Mouse (Mus musculus) kidney, embryonic 15.5 days (tissue): ENCODE results near the gene Cntnap1. TPM values are rescaled to one million over a fixed set of nuclear protein-coding genes. Genes with fewer than 3 reads are reported as not detected.

Source experiments
- ATAC-seq: fragments of 200-750 bp; cut with Nextera tagmentation; replicated peaks from 2 replicates; pipeline ENCODE4 v1.8.0; 2017; ENCODE audit warnings: moderate TSS enrichment; ENCODE audit not compliant: low FRiP score
- H3K27ac ChIP-seq: fragments of 300-500 bp; sonication (generic); 2 replicates; pipeline ENCODE4 v1.5.1; 2015; ENCODE audit warnings: mild to moderate bottlenecking, inconsistent platforms
- H3K27me3 ChIP-seq: fragments of 300-500 bp; sonication (generic); 2 replicates; pipeline ENCODE4 v1.6.1; 2015; ENCODE audit warnings: inconsistent platforms
- H3K36me3 ChIP-seq: fragments of 300-500 bp; sonication (generic); 2 replicates; pipeline ENCODE4 v1.6.1; 2015; ENCODE audit warnings: inconsistent platforms
- H3K4me1 ChIP-seq: fragments of 300-500 bp; sonication (generic); 2 replicates; pipeline ENCODE4 v1.6.1; 2015; ENCODE audit warnings: inconsistent platforms
- H3K4me2 ChIP-seq: fragments of 300-500 bp; sonication (generic); 2 replicates; pipeline ENCODE4 v1.6.1; 2015; ENCODE audit warnings: moderate library complexity, mild to moderate bottlenecking, inconsistent platforms
- H3K4me3 ChIP-seq: fragments of 300-500 bp; sonication (generic); replicated peaks from 2 replicates; pipeline ENCODE4 v1.5.1; 2015; ENCODE audit warnings: mild to moderate bottlenecking, inconsistent platforms
- H3K9ac ChIP-seq: fragments of 300-500 bp; sonication (generic); 2 replicates; pipeline ENCODE4 v1.6.1; 2015; ENCODE audit warnings: mild to moderate bottlenecking, inconsistent platforms
- H3K9me3 ChIP-seq: fragments of 300-500 bp; sonication (generic); replicated peaks from 2 replicates; pipeline ENCODE4 v1.6.1; 2016; ENCODE audit warnings: inconsistent platforms
- WGBS: fragments of 180-500 bp; shearing (Covaris S2); methylation state at CpG from one replicate; pipeline ENCODE4 v1.1.7; 2015; ENCODE audit warnings: mixed read lengths; 5-methylcytosine and 5-hydroxymethylcytosine counted together
- microRNA-seq: library from miRNA; unstranded; fragments of <30 nt; microRNA quantifications from one replicate; pipeline ENCODE4, GENCODE M21; 2016
- polyA plus RNA-seq: library from polyadenylated mRNA; unstranded; fragments of >200 nt; fragmentation: Nextera tagmentation; extraction: Ambion mirVana; gene quantifications from 2 replicates; pipeline ENCODE4 v1.2.1, GENCODE M21; 2015

The Cntnap1 gene
- polyA plus RNA-seq, 1 experiment from 2014 or later: 2.0 TPM

GRCm38 (mm10) chr11:101230991-101231871, 60.9 kb downstream of the Cntnap1 start:
- Histone ChIP-seq H3K27ac (peak overlapping the region; percentile 99), H3K4me3 (peak overlapping the region; percentile 26), H3K4me2 (peak overlapping the region; percentile 56), H3K9ac (peak overlapping the region; percentile 36), H3K27me3 (no peaks in the 10 kb centered on the region), H3K4me1 (peaks cover 59% of the 10 kb centered on the region), H3K9me3 (no peaks in the 10 kb centered on the region), H3K36me3 (no peaks in the 10 kb centered on the region)
- ATAC-seq: peak; percentile 86
- under 1% methylated on average over 18 of the region's 18 CpGs for WGBS

DNA sequence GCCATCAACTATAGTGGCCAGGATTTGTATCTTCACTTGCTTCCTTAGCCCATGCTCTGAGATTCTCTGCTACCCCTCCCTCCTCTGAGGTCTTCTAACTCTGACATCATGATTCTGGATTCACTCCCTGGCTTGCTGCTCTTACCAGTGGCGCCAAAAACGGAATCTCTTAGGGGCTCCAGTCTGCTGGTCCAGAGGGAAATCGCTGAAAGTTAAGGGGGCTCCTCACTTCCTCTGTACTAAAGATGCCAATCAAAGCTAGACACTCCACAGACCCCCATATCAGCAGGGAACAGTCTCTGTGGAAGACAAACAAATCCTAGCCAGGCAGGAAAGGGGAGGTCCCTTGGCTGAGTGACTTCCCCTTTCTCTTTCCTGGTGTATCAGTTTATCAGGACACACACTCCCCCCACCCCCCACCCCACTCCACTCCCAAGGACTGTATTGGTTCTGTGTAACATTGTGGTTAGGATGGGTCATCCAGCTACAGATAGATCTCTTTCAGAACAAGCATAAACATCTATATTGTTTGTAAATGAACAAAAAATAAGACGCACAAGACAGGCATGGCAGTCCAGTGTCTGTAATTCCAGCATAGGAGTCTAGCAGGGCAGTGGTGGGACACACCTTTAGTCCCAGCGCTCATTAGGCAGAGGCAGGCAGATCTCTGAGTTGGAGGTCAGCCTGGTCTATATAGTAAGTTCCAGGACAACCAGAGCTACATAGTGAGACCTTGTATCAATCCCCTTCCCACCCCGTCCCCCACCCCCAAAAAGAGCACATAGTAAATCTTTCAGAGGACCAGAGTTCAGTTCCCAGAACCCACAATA, 61.9 kb downstream of the Cntnap1 start:
- Histone ChIP-seq H3K4me1 (peaks cover 56% of the 10 kb centered on the region), H3K9ac (peak overlapping the region; percentile 36; the same call in 1 of the 2 replicates), H3K36me3 (no peaks in the 10 kb centered on the region), H3K4me2 (peak overlapping the region; percentile 56), H3K27ac (peak overlapping the region; percentile 99), H3K27me3 (no peaks in the 10 kb centered on the region), H3K4me3 (peak overlapping the region; percentile 26), H3K9me3 (no peaks in the 10 kb centered on the region)
- peak; percentile 75 for ATAC-seq
- WGBS: 32% methylated on average over 6 of the region's 6 CpGs

GRCm38 (mm10) chr11:101233240-101233639, 62.9 kb downstream of the Cntnap1 start:
- no peak for ATAC-seq
- no peaks in the 10 kb centered on the region for H3K9me3 ChIP-seq
- no peaks in the 10 kb centered on the region for H3K27me3 ChIP-seq
- no peak overlapping the region for H3K4me3 ChIP-seq
- H3K27ac ChIP-seq: peak overlapping the region; percentile 62; the same call in 1 of the 2 replicates
- peaks cover 61% of the 10 kb centered on the region for H3K4me1 ChIP-seq
- 81% methylated on average over 1 of the region's 1 CpGs for WGBS
- no peak overlapping the region for H3K9ac ChIP-seq
- H3K4me2 ChIP-seq: no peak overlapping the region
- no peaks in the 10 kb centered on the region for H3K36me3 ChIP-seq

- ATAC-seq: no peak
- H3K27ac ChIP-seq: 0 out of 2 replicates have a peak overlapping the region, but pooled peaks have one; percentile 62
- H3K9me3 ChIP-seq: no peaks in the 10 kb centered on the region
Observed at GRCm38 (mm10) chr11:101234124-101234523, 63.8 kb downstream of the Cntnap1 start.

GRCm38 (mm10) chr11:101235429-101235828, 65.1 kb downstream of the Cntnap1 start:
- no peak for ATAC-seq
- Histone ChIP-seq H3K9ac (no peak overlapping the region), H3K4me3 (no peak overlapping the region), H3K4me2 (no peak overlapping the region), H3K9me3 (no peaks in the 10 kb centered on the region), H3K27ac (no peak overlapping the region), H3K36me3 (no peaks in the 10 kb centered on the region), H3K27me3 (no peaks in the 10 kb centered on the region), H3K4me1 (peaks cover 43% of the 10 kb centered on the region)

More at GRCm38 (mm10) chr11:101234124-101234523, 63.8 kb downstream of the Cntnap1 start:
- Histone ChIP-seq H3K4me2 (no peak overlapping the region), H3K4me3 (no peak overlapping the region), H3K36me3 (no peaks in the 10 kb centered on the region), H3K4me1 (peaks cover 56% of the 10 kb centered on the region), H3K27me3 (no peaks in the 10 kb centered on the region), H3K9ac (no peak overlapping the region)

- Histone ChIP-seq H3K4me2 (no peak overlapping the region), H3K27ac (no peak overlapping the region), H3K9ac (no peak overlapping the region), H3K4me1 (peaks cover 29% of the 10 kb centered on the region), H3K27me3 (no peaks in the 10 kb centered on the region), H3K4me3 (no peak overlapping the region), H3K9me3 (no peaks in the 10 kb centered on the region), H3K36me3 (no peaks in the 10 kb centered on the region)
- no peak for ATAC-seq
- 89% methylated on average over 5 of the region's 5 CpGs for WGBS
Observed at GRCm38 (mm10) chr11:101236782-101237181, 66.5 kb downstream of the Cntnap1 start.

DNA sequence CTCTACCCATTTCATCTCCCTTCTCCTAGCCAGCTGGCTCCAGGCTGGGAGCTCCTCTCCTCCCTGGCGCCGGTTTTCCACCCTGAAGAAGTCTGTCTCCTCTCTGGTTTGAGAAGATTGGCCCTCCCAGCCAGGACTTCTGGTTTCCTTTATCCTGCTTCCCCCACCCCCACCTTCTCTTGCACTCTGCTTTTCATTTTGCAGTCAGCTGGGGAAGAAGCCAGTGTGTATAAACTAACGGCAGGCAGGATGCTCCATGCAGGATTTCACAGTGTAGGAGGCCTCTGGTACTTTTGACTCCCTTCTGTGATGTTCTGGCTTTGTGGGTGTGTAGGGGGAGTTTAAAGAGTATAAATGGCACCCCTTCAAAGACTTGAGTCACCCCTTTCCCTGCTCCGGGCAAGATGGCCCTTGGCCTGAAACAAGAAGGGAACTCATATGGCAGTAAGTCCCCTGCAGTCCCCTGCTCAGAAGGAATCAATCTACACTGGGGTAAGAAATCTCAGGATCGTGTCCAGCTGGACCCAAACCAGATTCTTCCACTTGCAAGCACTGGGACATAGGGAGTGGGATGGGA, 67.8 kb downstream of the Cntnap1 start:
- no peaks in the 10 kb centered on the region for H3K9me3 ChIP-seq
- H3K9ac ChIP-seq: no peak overlapping the region
- peaks cover 17% of the 10 kb centered on the region for H3K4me1 ChIP-seq
- 46% methylated on average over 5 of the region's 5 CpGs for WGBS
- H3K36me3 ChIP-seq: no peaks in the 10 kb centered on the region
- no peak for ATAC-seq
- H3K27me3 ChIP-seq: no peaks in the 10 kb centered on the region
- peak overlapping the region; percentile 74 for H3K27ac ChIP-seq
- no peak overlapping the region for H3K4me2 ChIP-seq
- H3K4me3 ChIP-seq: no peak overlapping the region

Small RNAs within 50 kb of the gene (microRNA-seq; reads per million reads assigned to microRNA genes)
- not detected for gene Gm27626

Other genes starting within 250 kb of the Cntnap1 start
- gene Stat3, start 231.0 kb upstream of the Cntnap1 start, polyA plus RNA-seq: 44.8 and 45.1 TPM in 2 replicates
- 131 and 150 TPM in 2 replicates for gene Cavin1, start 199.6 kb upstream of the Cntnap1 start, polyA plus RNA-seq
- gene Atp6v0a1, start 161.1 kb upstream of the Cntnap1 start, polyA plus RNA-seq: 36.1 and 46.0 TPM in 2 replicates
- 16.8 TPM in 2 replicates for gene Naglu, start 100.5 kb upstream of the Cntnap1 start, polyA plus RNA-seq
- 0.19 and 0.24 TPM in 2 replicates for gene Hsd17b1, start 92.1 kb upstream of the Cntnap1 start, polyA plus RNA-seq
- gene Coasy, start 88.0 kb upstream of the Cntnap1 start, polyA plus RNA-seq: 46.3 and 46.7 TPM in 2 replicates
- gene Mlx, start 83.2 kb upstream of the Cntnap1 start, polyA plus RNA-seq: 44.9 and 46.9 TPM in 2 replicates
- 37.3 and 38.0 TPM in 2 replicates for gene Psmc3ip, start 75.1 kb upstream of the Cntnap1 start, polyA plus RNA-seq
- 21.3 and 24.5 TPM in 2 replicates for gene Retreg3, start 50.6 kb upstream of the Cntnap1 start, polyA plus RNA-seq
- gene Tubg1, start 50.6 kb upstream of the Cntnap1 start, polyA plus RNA-seq: 86.3 and 99.6 TPM in 2 replicates
- 3.8 and 4.2 TPM in 2 replicates for gene Tubg2, start 14.6 kb upstream of the Cntnap1 start, polyA plus RNA-seq
- 17.0 and 18.6 TPM in 2 replicates for gene Plekhh3, start 828 bp downstream of the Cntnap1 start, polyA plus RNA-seq
- gene Ccr10, start 4.9 kb downstream of the Cntnap1 start, polyA plus RNA-seq: 0.78 and 0.82 TPM in 2 replicates
- 22.9 and 27.0 TPM in 2 replicates for gene Ezh1, start 55.9 kb downstream of the Cntnap1 start, polyA plus RNA-seq
- gene Ramp2, start 75.5 kb downstream of the Cntnap1 start, polyA plus RNA-seq: 220 and 232 TPM in 2 replicates
- gene Vps25, start 83.2 kb downstream of the Cntnap1 start, polyA plus RNA-seq: 135 and 147 TPM in 2 replicates
- 25.5 and 27.2 TPM in 2 replicates for gene Wnk4, start 90.0 kb downstream of the Cntnap1 start, polyA plus RNA-seq
- gene Cntd1, start 108.5 kb downstream of the Cntnap1 start, polyA plus RNA-seq: 1.6 and 3.1 TPM in 2 replicates
- gene Coa3, start 108.6 kb downstream of the Cntnap1 start, polyA plus RNA-seq: 185 and 195 TPM in 2 replicates
- gene Becn1, start 131.8 kb downstream of the Cntnap1 start, polyA plus RNA-seq: 162 and 166 TPM in 2 replicates
- 153 and 156 TPM in 2 replicates for gene Psme3, start 145.7 kb downstream of the Cntnap1 start, polyA plus RNA-seq
- gene Aoc2, start 154.5 kb downstream of the Cntnap1 start, polyA plus RNA-seq: 1.7 and 2.0 TPM in 2 replicates
- 0.57 and 0.97 TPM in 2 replicates for gene Aoc3, start 160.1 kb downstream of the Cntnap1 start, polyA plus RNA-seq
- gene G6pc, start 197.0 kb downstream of the Cntnap1 start, polyA plus RNA-seq: 1.1 and 1.2 TPM in 2 replicates
- gene Aarsd1, start 247.1 kb downstream of the Cntnap1 start, polyA plus RNA-seq: 83.0 and 87.2 TPM in 2 replicates